Mouse (Mus musculus) liver, embryonic 15.5 days (tissue): ENCODE measurements around the gene Aknad1. TPM values are rescaled to one million over a fixed set of nuclear protein-coding genes. Genes with fewer than 3 reads are reported as not detected.

Source experiments
- ATAC-seq: fragments of 200-750 bp; cut with Nextera tagmentation; 2 replicates; pipeline ENCODE4 v1.8.0; 2017; ENCODE audit warnings: moderate number of reproducible peaks, mild to moderate bottlenecking, moderate library complexity; ENCODE audit not compliant: insufficient read depth
- H3K27ac ChIP-seq: fragments of 300-500 bp; sonication (generic); replicated peaks from 2 replicates; pipeline ENCODE4 v1.5.1; 2015; ENCODE audit warnings: mild to moderate bottlenecking, inconsistent platforms
- H3K27me3 ChIP-seq: fragments of 300-500 bp; sonication (generic); 2 replicates; pipeline ENCODE4 v1.6.1; 2015; ENCODE audit warnings: mild to moderate bottlenecking, inconsistent platforms
- H3K36me3 ChIP-seq: fragments of 300-500 bp; sonication (generic); replicated peaks from 2 replicates; pipeline ENCODE4 v1.6.1; 2015; ENCODE audit warnings: moderate library complexity, mild to moderate bottlenecking, inconsistent platforms
- H3K4me1 ChIP-seq: fragments of 300-500 bp; sonication (generic); replicated peaks from 2 replicates; pipeline ENCODE4 v1.6.1; 2015; ENCODE audit warnings: inconsistent platforms
- H3K4me2 ChIP-seq: fragments of 300-500 bp; sonication (generic); 2 replicates; pipeline ENCODE4 v1.6.1; 2015; ENCODE audit warnings: moderate library complexity, mild to moderate bottlenecking, inconsistent platforms
- H3K4me3 ChIP-seq: fragments of 300-500 bp; sonication (generic); replicated peaks from 2 replicates; pipeline ENCODE4 v1.5.1; 2015; ENCODE audit warnings: mild to moderate bottlenecking, inconsistent platforms
- H3K9ac ChIP-seq: fragments of 300-500 bp; sonication (generic); 2 replicates; pipeline ENCODE4 v1.6.1; 2015; ENCODE audit warnings: moderate library complexity, mild to moderate bottlenecking, inconsistent platforms
- H3K9me3 ChIP-seq: fragments of 300-500 bp; sonication (generic); replicated peaks from 2 replicates; pipeline ENCODE4 v1.6.1; 2016; ENCODE audit warnings: inconsistent platforms
- WGBS: fragments of 180-500 bp; shearing (Covaris S2); methylation state at CpG from one replicate; pipeline ENCODE4 v1.1.7; 2015; ENCODE audit warnings: mixed read lengths; ENCODE audit not compliant: insufficient replicate concordance; 5-methylcytosine and 5-hydroxymethylcytosine counted together
- polyA plus RNA-seq: library from polyadenylated mRNA; unstranded; fragments of >200 nt; fragmentation: Nextera tagmentation; extraction: Ambion mirVana; gene quantifications from 2 replicates; pipeline ENCODE4 v1.2.1, GENCODE M21; 2015

Gene Aknad1
- polyA plus RNA-seq, 1 experiment from 2014 or later = 0.52 TPM

DNA sequence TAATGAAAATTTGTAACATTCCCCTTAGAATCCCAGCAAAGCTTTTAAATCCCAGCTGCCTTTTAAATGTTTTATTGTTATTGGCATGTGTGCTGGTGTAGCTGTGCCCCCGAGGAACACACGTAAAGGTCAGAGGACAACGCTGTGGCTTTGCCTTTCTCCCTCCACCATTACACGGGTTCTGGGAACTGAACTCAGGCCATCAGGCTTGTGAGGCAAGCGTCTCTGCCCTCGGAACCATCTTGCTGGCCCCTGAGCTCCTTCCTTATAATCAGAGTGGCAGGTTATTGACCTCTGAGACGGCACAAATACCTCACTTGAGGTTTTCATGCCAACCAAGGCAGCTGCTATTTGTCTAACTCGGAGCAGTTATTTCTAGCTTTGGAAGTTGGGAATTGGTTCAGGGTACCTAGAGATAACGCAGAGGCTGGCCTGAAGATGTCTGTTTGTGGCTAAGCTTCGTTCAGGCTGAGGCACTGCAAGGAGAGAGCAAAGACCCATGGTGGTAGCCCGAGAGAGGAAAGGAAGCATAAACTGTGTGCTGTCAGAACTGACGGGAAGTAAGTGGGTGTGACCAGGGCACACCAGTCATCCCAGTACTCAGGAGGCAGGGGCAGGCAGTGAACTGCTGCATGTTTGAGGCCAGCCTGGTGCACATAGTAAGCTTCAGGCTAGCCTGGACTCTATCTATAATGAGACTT, 48.4 kb downstream of the Aknad1 start:
- no peak overlapping the region for H3K27ac ChIP-seq
- H3K4me3 ChIP-seq = no peak overlapping the region
- no peaks in the 10 kb centered on the region for H3K9me3 ChIP-seq
- H3K36me3 ChIP-seq = peaks cover 8% of the 10 kb centered on the region; the same call in 1 of the 2 replicates
- H3K9ac ChIP-seq = no peak overlapping the region
- H3K4me1 ChIP-seq = peaks cover 3% of the 10 kb centered on the region; the same call in 1 of the 2 replicates
- WGBS = 40% methylated on average over 12 of the region's 12 CpGs
- no peak for ATAC-seq
- no peak overlapping the region for H3K4me2 ChIP-seq
- no peaks in the 10 kb centered on the region for H3K27me3 ChIP-seq

GRCm38 (mm10) chr3:108788455-108788794, 49.0 kb downstream of the Aknad1 start:
- WGBS = 67% methylated on average over 4 of the region's 4 CpGs
- Histone ChIP-seq H3K9ac (no peak overlapping the region), H3K36me3 (peaks cover 9% of the 10 kb centered on the region; the same call in 1 of the 2 replicates), H3K4me3 (no peak overlapping the region), H3K4me1 (peaks cover 3% of the 10 kb centered on the region; the same call in 1 of the 2 replicates), H3K4me2 (no peak overlapping the region), H3K27ac (no peak overlapping the region), H3K9me3 (no peaks in the 10 kb centered on the region), H3K27me3 (no peaks in the 10 kb centered on the region)
- ATAC-seq = no peak

DNA sequence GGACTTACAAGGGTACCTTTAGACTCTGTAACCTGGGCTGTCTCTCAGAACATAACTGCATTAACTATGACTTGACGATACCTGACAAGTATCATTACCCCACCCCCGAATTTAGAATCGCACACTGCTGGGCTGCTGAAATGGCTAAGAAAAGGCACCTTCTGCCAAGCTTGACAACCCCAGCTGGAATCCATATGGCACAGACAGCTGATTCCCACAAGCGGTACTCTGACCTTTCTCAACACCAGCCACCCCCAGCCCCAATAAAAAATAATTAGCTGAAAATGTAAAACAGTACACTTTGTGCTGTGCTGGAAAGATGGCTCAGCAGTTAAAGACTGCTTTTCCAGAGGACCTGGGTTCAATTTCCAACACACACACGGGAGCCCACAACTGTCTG, 49.8 kb downstream of the Aknad1 start:
- ATAC-seq = no peak
- H3K4me1 ChIP-seq = peaks cover 3% of the 10 kb centered on the region; the same call in 1 of the 2 replicates
- WGBS = 78% methylated on average over 5 of the region's 5 CpGs

DNA sequence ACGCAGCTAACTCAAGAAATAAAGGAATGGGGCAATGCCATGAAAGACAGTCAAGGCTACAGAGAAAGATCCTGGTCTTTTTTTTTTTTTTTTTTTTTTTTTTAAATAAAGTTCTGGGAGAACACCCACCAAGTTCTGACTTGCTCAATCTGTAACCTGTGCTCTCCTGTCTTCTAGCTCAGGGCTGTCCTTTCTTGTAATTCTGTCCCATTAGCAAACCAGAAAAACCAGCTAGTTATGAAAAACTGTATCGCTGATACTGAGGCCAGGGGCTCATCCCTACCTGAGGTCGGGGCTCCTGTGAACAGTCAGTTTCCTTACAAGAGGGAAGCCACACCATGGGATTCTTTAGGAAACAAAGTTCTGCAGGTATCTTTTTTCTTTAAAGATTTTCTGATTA, 51.0 kb downstream of the Aknad1 start:
- Histone ChIP-seq H3K9me3 (no peaks in the 10 kb centered on the region), H3K9ac (no peak overlapping the region), H3K27ac (no peak overlapping the region), H3K4me3 (no peak overlapping the region), H3K36me3 (peaks cover 26% of the 10 kb centered on the region), H3K4me1 (peaks cover 3% of the 10 kb centered on the region; the same call in 1 of the 2 replicates), H3K27me3 (no peaks in the 10 kb centered on the region), H3K4me2 (no peak overlapping the region)
- ATAC-seq = no peak
- WGBS = 76% methylated on average over 3 of the region's 3 CpGs

More for the DNA sequence above, 49.8 kb downstream of the Aknad1 start:
- no peak overlapping the region for H3K27ac ChIP-seq
- H3K27me3 ChIP-seq = no peaks in the 10 kb centered on the region
- H3K4me3 ChIP-seq = no peak overlapping the region
- peaks cover 18% of the 10 kb centered on the region for H3K36me3 ChIP-seq
- H3K4me2 ChIP-seq = no peak overlapping the region
- H3K9ac ChIP-seq = no peak overlapping the region
- H3K9me3 ChIP-seq = no peaks in the 10 kb centered on the region

DNA sequence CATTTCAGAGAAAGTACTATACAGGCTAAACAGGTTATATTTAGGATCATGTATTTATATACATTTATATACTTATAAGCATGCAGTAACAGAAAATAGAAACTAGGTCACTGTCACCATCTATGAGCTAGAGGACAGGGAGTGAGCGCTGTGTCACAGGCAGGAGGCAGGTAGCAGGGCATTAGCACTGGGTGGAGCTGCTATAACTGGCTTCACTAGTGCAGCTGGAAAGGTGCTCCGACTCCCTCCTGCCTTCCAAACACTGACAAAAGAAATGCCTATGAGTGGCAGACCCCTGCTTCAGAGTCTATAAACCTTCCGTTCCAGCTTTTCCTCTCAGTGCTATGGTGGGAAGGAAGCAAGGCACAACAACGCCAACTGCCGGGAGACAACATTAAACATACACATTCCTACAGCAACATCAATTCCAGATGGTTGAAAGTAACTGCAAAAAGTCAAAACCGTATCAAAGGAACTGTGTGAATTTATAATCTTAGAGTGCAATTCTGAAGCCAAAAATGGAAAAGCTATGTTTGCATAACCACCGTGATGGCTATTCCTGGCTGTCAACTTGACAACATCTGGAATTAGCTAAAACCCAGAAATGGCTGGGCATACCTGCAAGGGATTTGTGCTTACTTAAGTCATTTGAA, 51.7 kb downstream of the Aknad1 start:
- Histone ChIP-seq H3K27me3 (no peaks in the 10 kb centered on the region), H3K36me3 (peaks cover 29% of the 10 kb centered on the region), H3K9me3 (no peaks in the 10 kb centered on the region), H3K4me3 (no peak overlapping the region), H3K27ac (no peak overlapping the region), H3K9ac (no peak overlapping the region), H3K4me1 (peaks cover 3% of the 10 kb centered on the region; the same call in 1 of the 2 replicates), H3K4me2 (no peak overlapping the region)
- WGBS = 88% methylated on average over 7 of the region's 7 CpGs
- ATAC-seq = no peak

DNA sequence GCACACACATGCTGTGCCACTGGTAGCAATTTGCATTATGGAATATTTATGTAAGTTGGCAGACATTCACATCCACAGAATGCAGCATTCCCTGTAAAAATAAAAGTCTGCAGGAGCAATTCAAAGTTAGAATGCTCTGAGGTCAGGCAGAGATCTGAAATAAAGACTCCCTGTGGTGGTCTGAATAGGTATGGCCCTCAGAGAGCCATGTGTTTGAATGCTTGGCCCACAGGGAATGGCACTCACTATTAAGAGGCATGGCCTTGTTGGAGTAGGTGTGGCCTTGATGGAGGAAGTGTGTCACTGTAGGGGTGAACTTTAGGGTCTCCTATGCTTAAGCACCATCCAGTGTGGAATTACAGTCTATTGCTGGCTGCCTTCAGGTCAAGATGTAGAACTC, 53.0 kb downstream of the Aknad1 start:
- Histone ChIP-seq H3K4me3 (no peak overlapping the region), H3K4me1 (peaks cover 7% of the 10 kb centered on the region; the same call in 1 of the 2 replicates), H3K27me3 (no peaks in the 10 kb centered on the region), H3K9ac (no peak overlapping the region), H3K4me2 (no peak overlapping the region), H3K36me3 (peaks cover 40% of the 10 kb centered on the region), H3K9me3 (no peaks in the 10 kb centered on the region), H3K27ac (no peak overlapping the region)
- no peak for ATAC-seq

- no peak for ATAC-seq
- Histone ChIP-seq H3K4me2 (no peak overlapping the region), H3K27me3 (no peaks in the 10 kb centered on the region), H3K9ac (no peak overlapping the region), H3K9me3 (no peaks in the 10 kb centered on the region), H3K36me3 (peaks cover 59% of the 10 kb centered on the region), H3K4me1 (0 out of 2 replicates have a peak, but pooled peaks cover 5% of the 10 kb centered on the region), H3K4me3 (no peak overlapping the region), H3K27ac (no peak overlapping the region)
- 88% methylated on average over 9 of the region's 9 CpGs for WGBS
Observed at GRCm38 (mm10) chr3:108794780-108795179, 55.3 kb downstream of the Aknad1 start.

DNA sequence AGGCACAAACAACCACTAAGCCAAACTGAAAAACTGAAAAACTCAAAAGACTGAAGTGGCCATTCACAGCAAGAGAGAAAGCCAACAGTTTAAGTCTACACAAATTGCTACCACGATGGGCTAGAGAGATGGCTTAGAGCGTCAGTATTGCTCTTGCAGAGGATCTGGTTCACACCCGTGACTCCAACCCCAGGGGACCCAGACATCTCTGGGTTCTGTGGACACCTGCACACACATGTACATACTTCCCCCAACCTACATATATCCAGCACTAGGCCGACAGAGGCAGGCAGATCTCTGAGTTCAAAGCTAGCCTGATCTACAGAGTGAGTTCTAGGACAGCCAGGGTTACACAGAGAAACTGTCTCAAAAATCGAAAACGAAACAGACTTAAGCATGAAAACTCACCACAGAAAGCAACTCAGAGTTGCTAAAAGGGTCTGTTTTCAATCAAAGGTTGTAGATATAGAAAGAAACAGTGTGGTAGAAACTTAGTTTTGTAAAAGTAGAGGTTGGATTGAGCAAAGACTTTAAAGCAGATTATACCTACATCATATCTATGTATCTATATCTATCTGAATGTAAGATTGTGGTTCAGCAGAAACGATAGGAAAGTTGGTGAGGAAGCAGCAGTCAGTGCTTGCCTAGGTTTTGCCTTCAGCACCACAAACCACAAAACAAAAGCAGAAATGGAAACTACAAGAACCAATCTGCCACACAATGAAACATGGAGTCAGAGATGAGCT, 56.3 kb downstream of the Aknad1 start:
- Histone ChIP-seq H3K27ac (no peak overlapping the region), H3K4me1 (0 out of 2 replicates have a peak, but pooled peaks cover 5% of the 10 kb centered on the region), H3K4me3 (no peak overlapping the region), H3K9ac (no peak overlapping the region), H3K27me3 (no peaks in the 10 kb centered on the region), H3K4me2 (no peak overlapping the region), H3K36me3 (peaks cover 68% of the 10 kb centered on the region), H3K9me3 (no peaks in the 10 kb centered on the region)
- no peak for ATAC-seq
- 67% methylated on average over 7 of the region's 7 CpGs for whole genome bisulfite sequencing

DNA sequence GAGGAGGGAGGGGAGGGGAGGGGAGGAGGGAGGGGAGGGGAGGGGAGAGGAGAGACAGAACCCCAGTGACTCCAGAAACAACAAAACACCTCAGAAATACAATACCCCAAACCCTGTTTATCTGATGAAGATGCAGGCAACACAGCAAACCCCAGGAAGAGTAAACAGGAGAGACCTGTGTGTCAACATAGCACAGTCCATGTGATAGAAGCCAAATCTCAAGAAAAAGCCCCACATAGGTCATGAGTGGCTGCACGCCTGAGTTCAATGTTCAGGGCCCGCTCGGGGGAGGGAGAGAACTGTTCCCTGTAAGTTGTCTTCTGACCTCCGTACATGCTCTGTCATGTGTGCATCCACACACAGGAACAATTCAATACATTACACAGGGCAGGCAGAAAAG, 56.9 kb downstream of the Aknad1 start:
- no peak overlapping the region for H3K9ac ChIP-seq
- no peak for ATAC-seq
- 84% methylated on average over 4 of the region's 4 CpGs for WGBS
- no peaks in the 10 kb centered on the region for H3K27me3 ChIP-seq
- no peak overlapping the region for H3K4me2 ChIP-seq
- H3K4me1 ChIP-seq = 0 out of 2 replicates have a peak, but pooled peaks cover 5% of the 10 kb centered on the region
- H3K4me3 ChIP-seq = no peak overlapping the region
- no peak overlapping the region for H3K27ac ChIP-seq
- H3K9me3 ChIP-seq = no peaks in the 10 kb centered on the region
- H3K36me3 ChIP-seq = peaks cover 75% of the 10 kb centered on the region

DNA sequence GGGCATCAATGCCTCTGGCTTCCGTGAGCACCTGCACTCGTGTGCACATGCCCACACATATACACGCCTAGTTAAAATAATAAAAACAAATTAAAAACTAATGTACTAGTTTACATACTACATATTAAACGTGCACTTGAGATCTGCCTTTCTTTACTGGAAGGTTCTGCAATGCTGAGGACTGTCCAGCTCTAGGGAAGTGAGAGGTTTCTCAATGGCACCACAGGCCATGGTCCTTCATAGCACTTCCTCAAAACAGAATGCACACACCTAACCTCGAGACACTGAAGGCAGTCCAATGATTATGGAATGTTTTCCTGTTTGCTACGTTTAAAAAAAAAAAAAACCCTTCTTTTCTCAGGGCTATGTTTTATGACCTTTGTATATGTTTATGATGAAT, 58.3 kb downstream of the Aknad1 start:
- H3K4me2 ChIP-seq = no peak overlapping the region
- ATAC-seq = no peak
- H3K9me3 ChIP-seq = no peaks in the 10 kb centered on the region
- H3K27me3 ChIP-seq = no peaks in the 10 kb centered on the region
- peaks cover 81% of the 10 kb centered on the region for H3K36me3 ChIP-seq
- H3K4me3 ChIP-seq = no peak overlapping the region
- no peak overlapping the region for H3K27ac ChIP-seq
- H3K9ac ChIP-seq = no peak overlapping the region
- WGBS = 67% methylated on average over 6 of the region's 6 CpGs
- 0 out of 2 replicates have a peak, but pooled peaks cover 5% of the 10 kb centered on the region for H3K4me1 ChIP-seq

- Histone ChIP-seq H3K4me3 (no peak overlapping the region), H3K36me3 (peaks cover 86% of the 10 kb centered on the region), H3K27ac (no peak overlapping the region), H3K9me3 (no peaks in the 10 kb centered on the region), H3K4me2 (no peak overlapping the region), H3K9ac (no peak overlapping the region), H3K27me3 (no peaks in the 10 kb centered on the region), H3K4me1 (0 out of 2 replicates have a peak, but pooled peaks cover 5% of the 10 kb centered on the region)
- 69% methylated on average over 2 of the region's 2 CpGs for WGBS
- no peak for ATAC-seq
Observed at GRCm38 (mm10) chr3:108798375-108798774, 58.9 kb downstream of the Aknad1 start.
